8 mouse cellular contexts compared by ENCODE assay signal in genomic region chr9:92275486-92276207, GRCm38 (mm10). TPM values are rescaled to one million over a fixed set of nuclear protein-coding genes. Genes with fewer than 3 reads are reported as not detected.
DNase-seq lines count a peak whose midpoint lies in the region; ATAC-seq and TF ChIP-seq lines count a peak whose summit lies in the region.

Gene Plscr2, plus strand, starts transcription at chr9:92275602.

- H3K9ac ChIP-seq in intestine, embryonic 14.5 days (ENCODE audit: low read length), result no peak within 1 kb of the TSS
- no peak within 1 kb of the TSS for H3K9ac ChIP-seq in intestine, postnatal 0 days (ENCODE audit: low read depth, low read length)
- H3K9ac ChIP-seq in embryonic facial prominence, embryonic 12.5 days, result no peak within 1 kb of the TSS
- H3K9ac ChIP-seq in forebrain, embryonic 16.5 days (replicated peaks; ENCODE audit: low read depth, low read length), result no peak within 1 kb of the TSS

- WGBS in intestine, embryonic 14.5 days, result 60% methylated on average over 9 of the region's 9 CpGs
- 68% methylated on average over 9 of the region's 9 CpGs for WGBS in intestine, postnatal 0 days
- WGBS in embryonic facial prominence, embryonic 12.5 days, result 65% methylated on average over 9 of the region's 9 CpGs
- 8% methylated on average over 9 of the region's 9 CpGs for WGBS in kidney, adult 2 months
- WGBS in forebrain, embryonic 16.5 days, result 70% methylated on average over 9 of the region's 9 CpGs

- ATAC-seq in intestine, embryonic 14.5 days (replicated peaks; ENCODE audit: low FRiP score, low TSS enrichment, low read depth), result no peak
- no peak for ATAC-seq in intestine, postnatal 0 days
- ATAC-seq in embryonic facial prominence, embryonic 12.5 days (ENCODE audit: insufficient number of reproducible peaks, insufficient read depth, low FRiP score, low TSS enrichment), result no peak
- ATAC-seq in forebrain, embryonic 16.5 days, result no peak

- TF ChIP-seq POLR2A in kidney, adult 2 months (IDR thresholded peaks at IDR 0.05; ENCODE audit: low read depth, low read length), result peak; percentile 21

- H3K36me3 ChIP-seq in intestine, embryonic 14.5 days (ENCODE audit: control insufficient read depth, insufficient read depth, low read length), result peaks cover 2% of the 10 kb centered on the region
- 0 out of 2 replicates have a peak, but pooled peaks cover under 1% of the 10 kb centered on the region for H3K36me3 ChIP-seq in intestine, postnatal 0 days (ENCODE audit: control insufficient read depth, insufficient read depth)
- H3K36me3 ChIP-seq in embryonic facial prominence, embryonic 12.5 days, result peaks cover 3% of the 10 kb centered on the region
- peaks cover 3% of the 10 kb centered on the region; the same call in 1 of the 2 replicates for H3K36me3 ChIP-seq in kidney, adult 2 months (ENCODE audit: control insufficient read depth, insufficient read depth, low read length)
- H3K36me3 ChIP-seq in forebrain, embryonic 16.5 days (ENCODE audit: control insufficient read depth, insufficient read depth), result no peaks in the 10 kb centered on the region

- peak within 1 kb of the TSS; percentile 69; the same call in 1 of the 2 replicates for H3K27ac ChIP-seq in intestine, embryonic 14.5 days (ENCODE audit: low read depth)
- no peak within 1 kb of the TSS for H3K27ac ChIP-seq in intestine, postnatal 0 days (ENCODE audit: low read depth, low read length)
- H3K27ac ChIP-seq in embryonic facial prominence, embryonic 12.5 days, result peak within 1 kb of the TSS; percentile 30; the same call in 1 of the 2 replicates
- peak within 1 kb of the TSS; percentile 100 for H3K27ac ChIP-seq in kidney, adult 2 months (ENCODE audit: insufficient read depth, low read depth, low read length)
- no peak within 1 kb of the TSS for H3K27ac ChIP-seq in forebrain, embryonic 16.5 days (ENCODE audit: low read length)

- peaks cover 13% of the 10 kb centered on the region; the same call in 1 of the 2 replicates for H3K4me1 ChIP-seq in intestine, embryonic 14.5 days (replicated peaks; ENCODE audit: control insufficient read depth, insufficient read depth, low read length)
- H3K4me1 ChIP-seq in intestine, postnatal 0 days (replicated peaks; ENCODE audit: control insufficient read depth, insufficient read depth, low read length), result peaks cover 4% of the 10 kb centered on the region; the same call in 1 of the 2 replicates
- 0 out of 2 replicates have a peak, but pooled peaks cover 12% of the 10 kb centered on the region for H3K4me1 ChIP-seq in embryonic facial prominence, embryonic 12.5 days
- H3K4me1 ChIP-seq in kidney, adult 2 months (ENCODE audit: control insufficient read depth, insufficient read depth, low read length), result peaks cover 28% of the 10 kb centered on the region; the same call in 1 of the 2 replicates
- no peaks in the 10 kb centered on the region for H3K4me1 ChIP-seq in forebrain, embryonic 16.5 days (replicated peaks; ENCODE audit: control insufficient read depth, insufficient read depth, low read length)

- no peak within 1 kb of the TSS for H3K4me2 ChIP-seq in intestine, embryonic 14.5 days (ENCODE audit: low read length)
- H3K4me2 ChIP-seq in intestine, postnatal 0 days (replicated peaks; ENCODE audit: low read depth), result no peak within 1 kb of the TSS; the same call in 1 of the 2 replicates
- H3K4me2 ChIP-seq in embryonic facial prominence, embryonic 12.5 days (replicated peaks), result no peak within 1 kb of the TSS
- H3K4me2 ChIP-seq in forebrain, embryonic 16.5 days (ENCODE audit: low read length), result no peak within 1 kb of the TSS

- no peak for DNase-seq in intestine, embryonic 14.5 days (ENCODE audit: low spot score)
- peak; percentile 97 for DNase-seq in kidney, adult 2 months
- peak; percentile 78 for DNase-seq in lung, postnatal 36 days
- DNase-seq in thymus, postnatal 0 days (ENCODE audit: low spot score), result no peak
- DNase-seq in natural killer cell, adult 2 months (ENCODE audit: low spot score in 2 of 2), result no peak

- no peaks in the 10 kb centered on the region for H3K9me3 ChIP-seq in intestine, embryonic 14.5 days (ENCODE audit: control insufficient read depth, low read length)
- H3K9me3 ChIP-seq in intestine, postnatal 0 days (ENCODE audit: control insufficient read depth), result no peaks in the 10 kb centered on the region
- no peaks in the 10 kb centered on the region for H3K9me3 ChIP-seq in embryonic facial prominence, embryonic 12.5 days
- no peaks in the 10 kb centered on the region for H3K9me3 ChIP-seq in forebrain, embryonic 16.5 days (ENCODE audit: control insufficient read depth, low read length)

- no peak within 1 kb of the TSS for H3K4me3 ChIP-seq in intestine, embryonic 14.5 days (ENCODE audit: low read depth, low read length)
- H3K4me3 ChIP-seq in intestine, postnatal 0 days (ENCODE audit: low read depth, low read length), result no peak within 1 kb of the TSS
- no peak within 1 kb of the TSS for H3K4me3 ChIP-seq in embryonic facial prominence, embryonic 12.5 days
- peak within 1 kb of the TSS; percentile 95 for H3K4me3 ChIP-seq in kidney, adult 2 months (ENCODE audit: insufficient read depth, low read depth, low read length)
- no peak within 1 kb of the TSS for H3K4me3 ChIP-seq in forebrain, embryonic 16.5 days (replicated peaks; ENCODE audit: low read length)

- no peaks in the 10 kb centered on the region for H3K27me3 ChIP-seq in intestine, embryonic 14.5 days (replicated peaks; ENCODE audit: control insufficient read depth, insufficient read depth, low read length)
- H3K27me3 ChIP-seq in intestine, postnatal 0 days (replicated peaks; ENCODE audit: control insufficient read depth, insufficient read depth, low read length), result no peaks in the 10 kb centered on the region
- H3K27me3 ChIP-seq in embryonic facial prominence, embryonic 12.5 days, result no peaks in the 10 kb centered on the region
- no peaks in the 10 kb centered on the region for H3K27me3 ChIP-seq in kidney, adult 2 months (replicated peaks; ENCODE audit: control insufficient read depth, insufficient read depth, low read length)
- no peaks in the 10 kb centered on the region for H3K27me3 ChIP-seq in forebrain, embryonic 16.5 days (replicated peaks; ENCODE audit: control insufficient read depth, insufficient read depth, low read length)

- no peak for TF ChIP-seq CTCF in intestine, postnatal 0 days (IDR thresholded peaks at IDR 0.05; ENCODE audit: low read depth)
- TF ChIP-seq CTCF in kidney, adult 2 months (conservative IDR thresholded peaks at IDR 0.05; ENCODE audit: insufficient read depth, insufficient read length, low read depth, low read length), result no peak

RNA-seq across cellular contexts. Expression of gene Plscr2, which starts in this region (rescaled TPM):
- polyA plus RNA-seq in intestine, embryonic 14.5 days (2014; fragmentation: Nextera tagmentation; extraction: Ambion mirVana), result 0.87 and 1.6 TPM in 2 replicates
- polyA plus RNA-seq in intestine, postnatal 0 days (2015; fragmentation: Nextera tagmentation; extraction: Ambion mirVana), result 2.8 TPM in 2 replicates
- polyA plus RNA-seq in embryonic facial prominence, embryonic 12.5 days (2016; fragmentation: Nextera tagmentation; extraction: Ambion mirVana), result 0.78 TPM in 2 replicates
- 193 and 201 TPM in 2 replicates for polyA plus RNA-seq in kidney, adult 2 months (2012; rRNA removed)
- polyA plus RNA-seq in thymus, postnatal 0 days (2015; fragmentation: Nextera tagmentation; extraction: Ambion mirVana), result 4.4 and 5.3 TPM in 2 replicates
- polyA plus RNA-seq in forebrain, embryonic 16.5 days (2015; fragmentation: Nextera tagmentation; extraction: Ambion mirVana), result 0.93 and 0.98 TPM in 2 replicates

Comparison
In these comparisons a context has a peak if more than half of its experiments do, and no peak if none do; other contexts are left out.
1. RNA of gene Plscr2 (polyA plus RNA-seq): 193 to 201 TPM in kidney, adult 2 months; 4.4 to 5.3 TPM in thymus, postnatal 0 days, 2.8 TPM in intestine, postnatal 0 days, 0.93 to 0.98 TPM in forebrain, embryonic 16.5 days, 0.87 to 1.6 TPM in intestine, embryonic 14.5 days and 0.78 TPM in embryonic facial prominence, embryonic 12.5 days; every median in the first group is over 10 times any median in the second.
2. H3K27ac ChIP-seq: peak in intestine, embryonic 14.5 days (single experiment), embryonic facial prominence, embryonic 12.5 days (single experiment) and kidney, adult 2 months (single experiment); none in intestine, postnatal 0 days (single experiment) and forebrain, embryonic 16.5 days (single experiment).
3. DNase-seq: peak in kidney, adult 2 months (single experiment) and lung, postnatal 36 days (single experiment); none in intestine, embryonic 14.5 days (single experiment), thymus, postnatal 0 days (single experiment) and natural killer cell, adult 2 months (0 of 2).